Mouse (Mus musculus) left cerebral cortex, adult 9 months (tissue): ENCODE results near the gene Gtpbp8.

Experiments used
- DNase-seq, 2 experiments: peaks; one replicate each; pipeline ENCODE4 v3.0.0; 2022; ENCODE audit warnings: low spot score in 2 of 2

Gene Gtpbp8

GRCm38 (mm10) chr16:44745866-44746562, at the start of gene Gtpbp8:
Gtpbp8 (minus strand) TSS chr16:44746363.
- DNase-seq, result peak; percentile 71 to 90

- DNase-seq, result no peak
Measured at GRCm38 (mm10) chr16:44794416-44794815, 48.3 kb upstream of the Gtpbp8 start.

DNA sequence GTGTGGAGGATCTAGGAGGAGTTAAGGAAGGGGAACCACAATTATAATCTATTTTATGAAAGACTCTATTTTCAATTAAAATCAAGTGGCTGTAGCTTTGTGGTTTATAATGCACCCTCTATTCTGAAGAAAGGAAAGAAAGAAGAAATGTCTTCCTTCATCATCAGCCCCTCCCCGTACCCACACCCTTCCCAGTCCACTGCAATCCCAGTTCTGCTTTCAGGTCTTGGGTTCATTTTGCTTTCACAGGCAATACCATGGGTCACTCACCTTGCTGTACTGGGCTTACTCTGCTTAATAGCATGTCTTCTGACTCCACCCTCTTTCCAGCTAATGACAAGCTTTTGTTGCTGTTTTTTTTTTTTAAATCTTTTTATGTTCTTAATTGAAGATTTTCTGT, 40.8 kb upstream of the Gtpbp8 start:
- DNase-seq, result no peak

GRCm38 (mm10) chr16:44780751-44781150, 34.6 kb upstream of the Gtpbp8 start:
- no peak for DNase-seq

DNA sequence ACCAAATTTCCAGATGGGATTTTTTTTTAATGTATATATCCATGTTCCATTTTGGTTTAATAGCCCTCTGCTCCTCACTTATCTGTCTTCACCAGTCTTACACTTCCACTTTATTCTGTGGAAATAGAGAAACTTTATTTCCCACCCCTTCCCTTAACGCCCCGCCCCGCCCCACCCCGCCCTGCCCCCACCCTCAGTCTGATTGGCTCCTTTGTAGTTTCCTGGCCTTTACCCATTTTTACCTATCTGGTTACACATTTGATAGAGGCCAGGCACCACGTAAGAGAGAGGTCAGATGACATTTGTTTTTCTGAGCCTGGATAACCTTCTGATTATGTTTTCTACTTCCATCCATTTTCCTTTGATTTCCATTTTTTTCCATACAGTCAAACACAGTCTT, 33.3 kb upstream of the Gtpbp8 start:
- no peak for DNase-seq

GRCm38 (mm10) chr16:44778538-44779147, 32.5 kb upstream of the Gtpbp8 start:
- no peak for DNase-seq

DNA sequence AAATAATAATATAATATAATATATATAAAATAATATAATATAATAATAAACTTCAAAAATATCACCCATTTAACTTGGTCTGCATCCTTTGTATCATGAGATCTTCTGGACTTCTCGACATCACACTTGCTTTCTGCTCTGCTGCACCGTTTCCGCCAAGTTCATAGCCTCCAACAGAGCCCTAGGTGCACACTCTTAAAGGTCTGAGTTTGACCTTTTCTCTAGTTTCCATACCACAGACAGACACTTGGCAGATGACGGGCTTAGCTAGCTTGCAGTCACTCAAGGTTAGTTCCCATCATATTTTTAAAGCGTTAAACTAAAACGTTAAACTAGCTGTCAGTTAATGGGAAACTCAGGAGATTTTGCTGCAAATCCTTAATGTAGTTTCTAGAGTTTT, 28.0 kb upstream of the Gtpbp8 start:
- no peak for DNase-seq

DNA sequence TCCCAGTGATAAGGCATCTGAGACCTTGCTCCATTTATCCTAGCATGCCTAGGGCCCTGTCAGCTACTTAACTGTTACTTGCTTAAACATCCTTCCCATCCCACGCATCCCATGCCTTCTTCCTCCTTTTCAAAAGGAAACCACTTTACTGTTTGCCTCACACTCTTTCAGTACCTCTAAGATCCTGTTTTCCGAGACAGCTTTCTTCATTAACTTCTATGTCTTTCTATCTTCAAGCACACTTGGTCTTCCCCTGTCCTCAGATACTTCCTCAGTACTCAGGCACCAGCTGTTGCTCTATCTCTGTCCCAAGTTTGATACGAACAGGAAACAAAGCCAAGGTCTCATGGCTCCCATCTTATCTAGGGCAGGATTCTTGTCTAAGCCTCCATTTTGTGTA, 27.5 kb upstream of the Gtpbp8 start:
- DNase-seq, result no peak

- no peak for DNase-seq
Measured at GRCm38 (mm10) chr16:44772577-44772976, 26.4 kb upstream of the Gtpbp8 start.

DNA sequence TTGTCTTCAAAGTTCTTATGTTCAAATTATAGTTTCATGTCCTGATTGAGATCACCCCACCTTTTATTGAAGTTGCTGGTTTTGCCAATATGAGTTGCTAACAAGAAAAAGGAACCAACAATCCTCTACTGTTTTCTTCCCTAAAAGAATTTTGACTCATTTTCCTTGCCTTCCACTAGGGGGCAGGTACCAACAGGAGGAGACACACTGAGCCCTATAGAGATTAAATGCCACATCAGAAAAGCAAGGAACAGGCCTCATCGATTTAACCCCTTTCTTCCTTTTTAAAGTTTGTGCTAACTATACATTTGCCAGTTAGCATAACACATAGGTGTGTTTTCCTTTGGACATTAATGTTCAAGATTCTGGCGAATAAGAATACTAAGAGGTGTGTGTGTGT, 21.8 kb upstream of the Gtpbp8 start:
- no peak for DNase-seq

GRCm38 (mm10) chr16:44767506-44767905, 21.3 kb upstream of the Gtpbp8 start:
- no peak for DNase-seq

GRCm38 (mm10) chr16:44766320-44766892, 20.2 kb upstream of the Gtpbp8 start:
- peak in 1 of 2 experiments; percentile 25 for DNase-seq

- no peak for DNase-seq
Measured at GRCm38 (mm10) chr16:44765555-44766319, 19.6 kb upstream of the Gtpbp8 start, which contains the start of gene Cd200r1. Cd200r1 (plus strand) TSS chr16:44765736.

- DNase-seq, result no peak
Measured at GRCm38 (mm10) chr16:44761811-44762210, 15.6 kb upstream of the Gtpbp8 start.

- DNase-seq, result no peak
Measured at GRCm38 (mm10) chr16:44757700-44758099, 11.5 kb upstream of the Gtpbp8 start.

GRCm38 (mm10) chr16:44748007-44748406, 1.8 kb upstream of the Gtpbp8 start:
- DNase-seq, result no peak

- DNase-seq, result no peak
Measured at GRCm38 (mm10) chr16:44745471-44745865, 695 bp downstream of the Gtpbp8 start.

DNA sequence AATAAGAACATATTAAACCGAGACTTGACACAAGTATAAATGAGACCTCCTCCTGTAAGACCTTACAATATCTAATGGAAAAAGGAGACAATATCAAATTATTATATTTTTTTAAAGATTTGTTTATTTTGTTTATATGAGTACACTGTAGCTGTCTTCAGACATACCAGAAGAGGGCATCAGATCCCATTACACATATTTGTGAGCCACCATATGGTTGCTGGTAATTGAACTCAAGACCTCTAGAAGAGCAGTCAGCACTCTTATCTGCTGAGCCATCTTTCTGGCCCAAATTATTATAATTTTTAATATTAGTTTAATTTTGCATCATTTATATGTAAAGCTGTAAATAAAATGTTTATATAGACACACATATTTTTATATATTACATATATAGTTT, 3.4 kb downstream of the Gtpbp8 start:
- no peak for DNase-seq

GRCm38 (mm10) chr16:44736118-44736517, 10.0 kb downstream of the Gtpbp8 start:
- no peak for DNase-seq

DNA sequence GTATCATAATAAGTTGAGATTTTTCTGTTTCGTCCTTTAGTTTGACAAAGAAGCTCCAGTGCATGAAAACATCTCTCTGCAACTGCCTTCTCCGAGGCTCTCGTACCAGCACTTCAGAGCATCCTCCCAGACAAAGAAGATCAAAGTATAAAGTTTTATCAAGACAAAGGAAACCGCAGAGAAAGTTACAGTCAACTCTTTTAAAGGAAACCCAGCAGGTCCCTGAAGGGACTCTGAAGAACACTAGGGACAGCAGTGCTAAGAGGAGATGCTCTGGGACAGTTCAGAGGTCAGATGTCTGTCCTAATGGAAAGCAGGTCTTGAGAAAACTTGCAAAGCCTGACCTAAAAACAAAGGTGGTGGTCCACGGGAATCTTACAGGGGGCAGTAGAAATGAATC, 10.5 kb downstream of the Gtpbp8 start:
- DNase-seq, result no peak

DNA sequence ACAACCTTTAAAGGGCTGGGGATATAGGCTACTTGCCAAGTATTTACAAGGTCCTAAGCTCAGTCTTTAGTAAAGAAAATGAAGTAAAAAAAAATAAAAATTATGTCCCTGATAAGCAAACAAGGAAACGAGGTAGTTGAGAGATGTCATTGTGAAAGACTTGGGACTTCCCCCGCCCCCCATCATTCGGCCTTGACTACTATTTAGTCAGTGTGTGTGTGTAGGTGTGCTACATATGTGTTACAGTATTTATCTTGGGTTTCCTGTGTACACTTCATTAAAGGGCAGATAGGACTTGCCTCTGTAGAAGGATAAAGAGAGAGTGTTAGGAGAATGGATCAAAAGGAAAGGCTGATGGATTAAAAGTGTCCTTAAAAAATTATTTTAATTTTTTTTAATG, 12.1 kb downstream of the Gtpbp8 start:
- DNase-seq, result no peak

- DNase-seq, result no peak
Measured at GRCm38 (mm10) chr16:44727525-44727924, 18.6 kb downstream of the Gtpbp8 start.
